Mouse (Mus musculus) brain, adult 2 months (tissue): ENCODE measurements around the gene Drd3.
A peak's percentile ranks its signal among the peaks of the same experiment; 100 is the strongest.

Source experiments
- DNase-seq: peaks from one replicate; pipeline ENCODE4 v3.0.0; 2011; ENCODE audit warnings: low read depth, low spot score

Gene Drd3

GRCm38 (mm10) chr16:43801137-43801536 lies 47.3 kb downstream of the Drd3 start:
- no peak for DNase-seq

- peak; percentile 82 for DNase-seq
Measured at GRCm38 (mm10) chr16:43801791-43802307, 48.0 kb downstream of the Drd3 start.

DNA sequence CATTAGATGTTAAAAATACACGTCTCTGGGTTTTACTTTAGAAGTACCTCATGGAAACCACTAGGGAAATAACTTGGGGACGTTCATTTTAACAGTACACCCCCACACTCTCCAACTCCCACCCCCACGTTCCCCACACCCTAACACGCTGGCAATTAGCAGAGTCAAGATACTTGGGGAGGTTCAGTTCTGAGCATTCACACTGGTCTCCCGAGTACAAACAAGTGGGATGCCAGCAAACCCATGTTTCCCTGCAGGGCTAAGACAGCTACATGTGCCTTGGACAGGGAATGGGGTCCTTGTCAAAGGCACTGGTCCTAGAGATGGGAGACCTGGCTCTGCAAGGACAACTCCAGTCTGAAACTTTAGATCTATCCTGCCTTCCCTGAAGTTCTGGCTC lies 48.6 kb downstream of the Drd3 start:
- peak; percentile 6 for DNase-seq

DNA sequence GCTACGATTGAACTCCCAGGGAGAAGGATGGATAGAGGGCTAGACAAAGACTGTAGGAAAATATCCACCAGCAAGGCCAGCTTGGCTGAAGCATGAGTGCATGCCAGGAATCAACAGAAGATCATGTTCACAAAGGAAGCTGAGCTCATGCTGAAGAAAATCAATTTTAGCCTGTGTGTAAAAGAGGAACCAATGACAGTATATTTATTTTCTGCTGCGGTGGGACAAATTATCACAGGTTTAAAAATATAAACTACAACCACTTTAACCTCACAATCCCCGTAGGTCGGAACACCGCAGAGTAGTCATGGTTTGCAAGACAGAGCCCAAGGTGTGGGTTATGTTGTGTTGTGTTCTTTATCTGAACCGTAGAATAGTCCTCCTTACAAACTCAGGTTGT lies 50.5 kb downstream of the Drd3 start:
- no peak for DNase-seq

GRCm38 (mm10) chr16:43807048-43807447 lies 53.2 kb downstream of the Drd3 start:
- no peak for DNase-seq

DNA sequence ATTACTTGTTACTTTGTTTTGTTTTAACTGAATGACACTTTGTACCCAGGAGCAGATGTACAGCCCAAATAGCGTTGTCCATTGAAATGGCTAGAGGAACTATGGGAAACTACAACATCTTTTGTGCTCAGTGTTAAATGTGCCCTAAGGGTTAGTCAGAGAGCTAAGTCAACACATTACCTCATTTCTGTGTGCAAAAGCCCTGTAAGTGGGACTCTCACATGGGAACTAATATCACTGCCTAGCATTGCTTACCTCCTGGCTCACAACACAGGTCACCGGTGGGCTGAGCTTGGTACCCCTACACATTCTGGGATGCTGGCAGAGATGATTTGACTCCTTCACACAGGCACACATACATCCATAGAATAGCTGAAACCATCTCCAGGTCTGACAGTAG lies 55.6 kb downstream of the Drd3 start:
- DNase-seq, result no peak

DNA sequence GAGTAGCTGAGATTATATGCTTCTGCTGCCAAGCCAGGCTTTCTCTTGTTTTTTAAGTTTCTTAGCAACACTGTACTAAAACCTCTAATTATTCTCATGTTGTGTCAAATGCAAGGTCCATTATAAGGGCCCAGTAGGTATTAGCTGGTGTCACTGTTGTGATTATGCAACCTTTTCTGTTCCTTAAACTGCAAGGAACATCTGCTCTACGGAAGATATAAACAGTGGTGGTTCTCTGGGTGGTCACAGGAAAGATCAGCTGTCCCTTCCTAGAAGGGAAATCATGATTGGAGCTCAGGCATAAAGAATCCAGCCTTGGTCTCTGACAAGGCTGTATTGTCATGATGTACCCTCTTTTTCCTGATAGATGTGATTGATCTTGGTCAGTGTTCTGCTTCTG lies 57.6 kb downstream of the Drd3 start:
- DNase-seq, result no peak

DNA sequence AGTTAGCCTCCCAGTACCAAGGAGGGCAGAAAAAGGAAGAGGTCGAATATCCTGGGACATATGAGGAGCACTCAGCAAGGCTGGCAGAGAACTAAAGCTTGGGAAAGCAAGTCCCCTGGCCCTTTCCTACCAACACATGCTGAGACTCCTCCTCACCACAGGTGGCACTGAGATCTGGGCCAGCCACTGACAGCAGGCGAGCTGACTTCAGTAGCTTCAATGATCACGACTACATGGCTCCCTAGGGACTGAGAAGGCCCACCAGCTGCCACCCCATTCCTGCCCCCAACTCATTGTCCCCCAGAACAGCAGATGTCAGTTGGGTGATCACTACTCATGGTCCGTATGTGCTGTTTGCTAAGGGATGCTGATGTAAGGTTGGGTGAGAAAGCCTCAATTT lies 60.8 kb downstream of the Drd3 start:
- peak; percentile 54 for DNase-seq

DNA sequence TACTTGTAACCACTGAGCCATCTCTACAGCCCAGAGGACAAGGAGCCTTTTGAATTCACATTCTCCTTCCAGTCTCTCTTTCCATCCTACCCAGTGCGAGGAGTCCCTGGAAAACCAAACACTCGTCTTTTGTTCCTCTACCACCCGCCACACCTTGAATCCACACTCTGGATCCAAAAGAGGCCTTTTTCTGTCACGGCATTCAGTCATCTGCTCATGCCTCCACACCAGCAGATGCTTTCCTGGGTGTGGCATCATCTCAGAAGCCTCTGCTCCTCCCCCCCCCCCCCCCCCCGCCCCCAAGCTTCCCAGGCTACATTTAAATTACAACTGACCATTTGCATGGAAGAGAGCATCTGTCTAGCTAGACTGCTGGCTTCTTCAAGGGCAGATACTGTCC lies 62.5 kb downstream of the Drd3 start:
- no peak for DNase-seq

GRCm38 (mm10) chr16:43818404-43818803 lies 64.6 kb downstream of the Drd3 start:
- DNase-seq, result peak; percentile 29

- peak; percentile 51 for DNase-seq
Measured at GRCm38 (mm10) chr16:43827492-43827891, 73.7 kb downstream of the Drd3 start.

- no peak for DNase-seq
Measured at GRCm38 (mm10) chr16:43831957-43832356, 78.1 kb downstream of the Drd3 start.

GRCm38 (mm10) chr16:43841236-43841635 lies 87.4 kb downstream of the Drd3 start:
- DNase-seq, result no peak

- no peak for DNase-seq
Measured at GRCm38 (mm10) chr16:43849839-43850238, 96.0 kb downstream of the Drd3 start.

DNA sequence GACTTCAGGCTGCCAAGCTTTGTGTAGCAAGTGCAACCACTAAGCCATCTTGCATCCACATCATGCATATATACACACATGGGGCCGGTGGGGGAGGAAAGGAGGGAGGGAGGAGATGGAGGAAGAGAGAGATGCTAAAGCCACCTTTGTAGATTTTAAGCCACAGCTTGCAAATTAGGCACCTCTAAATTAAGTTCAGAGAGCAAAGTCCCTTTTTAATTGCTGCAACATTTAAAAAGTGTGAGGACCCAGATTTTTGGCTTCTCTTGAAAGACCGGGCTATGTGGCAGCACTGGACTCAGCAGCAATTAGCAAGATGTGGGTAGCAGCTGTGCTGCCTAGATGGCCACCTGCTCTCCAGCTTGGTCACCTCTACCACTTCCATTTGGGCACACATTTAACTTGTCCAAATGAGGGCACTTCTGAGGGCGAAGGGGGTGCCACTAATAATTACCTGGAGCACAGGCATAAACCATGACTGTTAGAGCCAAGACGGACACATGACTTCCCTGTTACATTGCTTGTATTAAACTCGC lies 105.2 kb downstream of the Drd3 start:
- no peak for DNase-seq

DNA sequence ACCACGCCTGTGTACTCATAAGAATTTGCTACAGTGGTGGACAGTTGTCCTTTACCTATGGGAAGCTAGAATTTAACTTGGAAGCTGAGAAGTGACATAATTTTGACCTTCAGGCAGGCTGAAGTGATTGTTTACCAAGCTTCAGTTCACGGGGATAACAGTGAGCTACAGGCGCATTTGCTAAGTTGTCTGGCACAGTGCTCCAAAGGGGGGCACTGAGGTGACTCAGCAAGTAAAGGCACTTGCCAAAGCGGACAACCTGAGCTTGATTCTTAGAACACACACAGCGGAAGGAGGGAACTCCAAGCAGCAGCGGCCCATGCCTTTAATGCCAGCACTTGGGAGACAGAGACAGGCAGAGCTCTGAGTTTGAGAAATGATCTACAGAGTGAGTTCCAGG lies 106.8 kb downstream of the Drd3 start:
- DNase-seq, result no peak

GRCm38 (mm10) chr16:43869805-43870204 lies 116.0 kb downstream of the Drd3 start:
- peak; percentile 50 for DNase-seq

GRCm38 (mm10) chr16:43871419-43871818 lies 117.6 kb downstream of the Drd3 start:
- no peak for DNase-seq
